Mouse (Mus musculus) cerebellum, adult 8-10 months (tissue): Measurements from ENCODE around the gene Iars.

ENCODE experiments used
- DNase-seq: peaks from one replicate; pipeline ENCODE4 v3.0.0; 2022

Iars gene

DNA sequence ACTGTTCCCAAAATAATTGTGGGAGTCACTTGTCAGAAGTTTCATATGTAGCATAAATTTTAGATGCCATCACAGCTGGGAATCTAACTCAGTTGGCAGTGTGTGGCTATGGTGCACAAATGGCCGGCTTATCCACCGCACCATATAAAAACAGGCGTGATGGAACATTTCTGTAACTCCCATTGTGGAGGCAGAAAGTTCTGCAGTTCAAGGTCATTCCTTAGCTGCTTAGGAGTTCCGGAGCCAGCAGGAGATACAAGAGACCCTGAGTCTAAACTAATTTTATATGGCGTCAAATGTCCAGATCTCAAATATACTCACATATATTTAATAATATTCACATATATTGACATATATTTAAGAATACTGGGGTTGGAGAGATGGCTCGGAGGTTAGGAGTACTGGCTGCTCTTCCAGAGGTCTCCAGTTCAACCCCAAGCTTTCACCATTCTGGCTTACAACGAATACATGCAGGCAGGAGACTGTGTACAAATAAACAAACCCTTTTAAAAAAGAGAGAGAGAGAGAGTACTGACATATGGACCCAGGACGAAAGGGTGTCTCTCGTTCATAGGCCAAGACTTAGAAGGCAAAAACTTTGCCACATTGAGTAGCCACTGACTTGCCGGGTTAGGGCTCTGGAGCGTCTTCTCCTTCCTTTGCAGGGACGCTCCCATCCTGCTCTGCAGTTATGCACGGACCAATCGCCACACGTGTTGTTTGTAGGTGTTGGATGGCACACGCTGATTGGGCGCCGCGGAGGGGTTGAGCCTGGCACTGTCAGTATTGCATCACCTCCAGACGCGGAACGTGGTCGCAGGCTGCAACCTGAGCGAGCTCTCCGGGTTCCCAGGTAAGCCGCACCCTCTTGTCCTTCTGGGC, at the start of gene Iars:
Iars (plus strand) TSS at position 750 of the 882 bp plus-strand sequence.
- DNase-seq = peak; percentile 99

DNA sequence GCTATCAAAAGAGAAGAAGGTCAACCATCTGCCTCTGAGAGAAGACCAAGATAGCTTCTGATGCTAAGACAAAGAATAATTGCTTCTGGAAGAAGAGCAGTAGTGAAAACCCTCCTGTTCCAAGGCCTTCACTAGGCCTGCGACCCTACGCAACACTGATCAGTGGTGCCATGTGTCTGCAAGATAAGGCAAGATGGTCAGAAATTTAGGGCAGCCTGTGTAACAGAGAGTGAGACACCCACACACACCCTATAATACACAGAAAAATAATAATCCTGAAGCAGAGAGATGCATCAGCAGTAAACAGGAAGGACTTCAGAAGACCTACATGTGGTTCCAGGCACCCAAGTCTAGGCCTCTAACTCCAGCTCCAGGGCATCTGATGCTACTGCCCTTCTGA, 41.9 kb upstream of the Iars start:
- no peak for DNase-seq

DNA sequence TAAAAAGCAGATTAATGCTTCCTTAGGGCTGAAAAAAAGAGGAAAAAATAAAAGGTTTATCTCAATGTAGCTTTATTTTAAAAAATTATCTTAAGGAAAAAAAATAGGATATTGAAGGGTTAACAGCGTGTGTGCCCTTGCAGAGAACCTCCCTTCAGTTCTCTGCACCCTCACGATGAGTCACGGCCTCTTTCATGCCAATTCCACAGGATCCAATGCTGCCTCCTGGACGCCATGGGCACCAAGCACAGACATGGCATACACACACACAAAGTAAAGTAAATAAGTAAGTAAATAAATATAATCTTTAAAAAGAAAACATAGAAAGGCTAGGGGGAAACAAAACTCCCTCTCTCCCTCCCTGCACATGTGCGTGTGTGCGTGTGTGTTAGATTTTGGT, 39.2 kb upstream of the Iars start:
- no peak for DNase-seq

DNA sequence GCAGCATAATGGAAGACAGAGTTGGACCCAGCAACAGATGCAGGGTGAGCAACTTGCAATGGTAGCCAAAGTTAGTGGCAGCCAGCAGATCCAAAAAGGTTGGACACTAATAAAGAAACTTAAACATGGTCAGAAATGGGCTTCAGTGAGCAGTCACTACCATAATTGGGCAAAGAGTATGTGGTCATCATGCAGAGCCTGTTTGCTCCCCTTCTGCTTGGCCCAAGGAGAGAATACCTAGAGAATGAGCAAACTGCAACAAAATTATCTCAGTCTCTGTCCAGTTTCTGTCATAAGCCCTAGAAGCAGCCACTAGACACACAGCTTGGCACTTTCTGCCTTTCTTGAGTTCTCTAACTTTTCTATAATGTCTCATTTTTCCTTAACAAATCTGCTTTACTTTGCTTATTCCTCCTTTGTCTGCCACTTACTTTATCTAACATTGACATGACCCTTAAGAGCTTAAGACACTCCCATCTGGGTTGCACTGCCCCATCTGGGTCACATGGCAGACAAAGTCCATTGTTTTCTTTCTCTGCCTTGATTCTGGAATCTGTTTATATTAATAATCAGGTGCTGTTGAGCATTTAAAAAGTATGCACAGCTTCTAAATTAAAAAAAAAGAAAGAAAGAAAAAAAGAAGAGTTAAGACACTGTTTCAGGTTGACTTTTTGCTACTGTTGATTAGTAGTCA, 38.1 kb upstream of the Iars start:
- no peak for DNase-seq

DNA sequence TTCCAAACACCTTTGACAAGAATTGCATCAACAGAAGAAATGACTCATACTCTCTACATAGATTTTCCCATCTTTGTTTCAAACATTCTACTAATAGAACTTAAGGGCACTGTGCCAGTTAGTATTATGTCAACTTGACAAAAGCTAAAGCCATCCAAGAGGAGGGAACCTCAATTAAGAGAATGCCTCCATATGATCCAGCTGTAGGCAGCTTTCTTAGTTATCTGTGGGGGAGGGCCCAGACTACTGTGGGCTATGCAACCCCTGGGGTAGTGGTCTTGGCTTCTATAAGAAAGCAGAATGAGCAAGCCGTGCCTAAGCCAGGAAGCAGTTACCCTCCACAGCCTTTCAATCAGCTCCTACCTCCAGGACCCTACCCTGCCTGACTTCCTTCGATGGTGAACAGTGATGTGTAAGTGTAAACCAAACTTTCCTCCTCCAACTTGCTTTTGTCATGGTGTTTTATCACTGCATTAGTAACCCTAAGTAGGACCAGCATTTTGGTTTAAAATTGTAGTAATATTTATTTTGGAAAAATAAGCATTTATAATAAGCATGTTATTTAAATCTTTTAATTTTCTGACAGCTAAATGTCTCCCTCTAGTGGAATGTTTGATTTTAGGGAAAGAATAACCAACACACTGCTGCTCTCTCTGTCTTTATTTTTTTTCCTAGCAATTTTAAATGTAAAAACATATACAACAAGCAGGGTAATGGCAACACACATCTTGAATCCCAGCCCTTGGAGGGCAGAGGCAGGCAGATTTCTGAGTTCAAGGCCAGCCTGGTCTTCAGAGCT, 37.0 kb upstream of the Iars start:
- DNase-seq = no peak

DNA sequence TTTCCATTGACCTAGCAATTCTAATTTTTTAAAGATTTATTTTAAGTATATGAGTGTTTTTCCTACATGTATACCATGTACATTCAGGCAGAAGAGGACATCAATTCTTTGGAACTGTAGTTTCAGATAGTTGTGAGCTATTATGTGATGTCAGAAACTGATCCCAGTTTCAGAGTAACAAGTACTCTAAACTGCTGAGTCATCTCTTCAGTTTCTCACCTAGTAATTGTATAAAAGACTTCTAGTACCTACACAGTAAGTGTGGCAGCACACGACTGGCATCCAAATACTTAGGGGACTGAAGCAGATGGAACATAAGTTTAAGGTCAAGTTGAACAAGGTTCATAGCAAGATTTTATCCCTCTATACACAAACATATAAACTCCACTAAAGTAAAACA, 35.9 kb upstream of the Iars start:
- no peak for DNase-seq

DNA sequence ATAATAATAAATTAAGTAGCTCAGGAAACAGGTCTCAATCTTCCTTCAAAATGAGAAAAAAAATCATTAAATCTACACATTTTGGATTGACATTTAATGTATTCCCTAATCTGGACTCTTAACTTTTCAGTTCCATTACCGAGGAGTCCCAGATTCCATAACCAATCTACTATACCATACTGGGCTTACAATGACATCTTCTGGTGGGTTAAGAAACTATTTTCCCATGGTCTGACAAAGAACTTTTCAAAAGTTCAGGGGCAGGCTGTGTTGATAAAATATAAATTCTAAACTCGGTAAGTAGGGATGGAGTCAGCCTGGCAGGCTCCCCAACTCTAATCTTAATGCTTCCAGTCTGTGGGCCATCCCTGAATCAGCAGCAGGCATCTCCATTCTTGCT, 30.8 kb upstream of the Iars start:
- no peak for DNase-seq

DNA sequence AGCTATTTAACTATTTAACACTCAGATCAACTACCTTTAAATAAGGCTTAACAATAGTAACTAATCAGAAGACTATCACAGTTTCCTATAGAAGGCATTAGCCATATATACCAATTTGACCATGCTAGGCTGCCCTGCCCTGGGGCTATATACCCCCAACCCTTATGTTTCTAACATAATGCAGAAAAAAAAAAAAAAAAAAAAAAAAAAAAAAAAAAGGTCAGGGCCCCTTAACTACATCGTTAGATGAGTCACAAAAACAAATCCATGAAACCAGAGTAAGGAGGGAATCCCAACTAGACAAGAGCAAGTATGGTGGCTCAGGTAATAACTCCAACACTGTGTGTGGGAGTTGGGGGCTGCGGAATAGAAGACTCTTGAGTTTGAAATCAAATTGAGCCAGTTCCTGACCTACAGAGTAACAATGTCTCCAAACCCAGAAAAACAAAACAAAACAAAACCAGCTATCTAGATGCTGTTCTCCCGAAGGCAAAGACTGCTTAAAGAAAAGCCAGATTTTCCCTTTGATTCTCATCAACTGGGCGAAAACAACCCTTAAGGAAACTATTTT, 30.0 kb upstream of the Iars start:
- no peak for DNase-seq

DNA sequence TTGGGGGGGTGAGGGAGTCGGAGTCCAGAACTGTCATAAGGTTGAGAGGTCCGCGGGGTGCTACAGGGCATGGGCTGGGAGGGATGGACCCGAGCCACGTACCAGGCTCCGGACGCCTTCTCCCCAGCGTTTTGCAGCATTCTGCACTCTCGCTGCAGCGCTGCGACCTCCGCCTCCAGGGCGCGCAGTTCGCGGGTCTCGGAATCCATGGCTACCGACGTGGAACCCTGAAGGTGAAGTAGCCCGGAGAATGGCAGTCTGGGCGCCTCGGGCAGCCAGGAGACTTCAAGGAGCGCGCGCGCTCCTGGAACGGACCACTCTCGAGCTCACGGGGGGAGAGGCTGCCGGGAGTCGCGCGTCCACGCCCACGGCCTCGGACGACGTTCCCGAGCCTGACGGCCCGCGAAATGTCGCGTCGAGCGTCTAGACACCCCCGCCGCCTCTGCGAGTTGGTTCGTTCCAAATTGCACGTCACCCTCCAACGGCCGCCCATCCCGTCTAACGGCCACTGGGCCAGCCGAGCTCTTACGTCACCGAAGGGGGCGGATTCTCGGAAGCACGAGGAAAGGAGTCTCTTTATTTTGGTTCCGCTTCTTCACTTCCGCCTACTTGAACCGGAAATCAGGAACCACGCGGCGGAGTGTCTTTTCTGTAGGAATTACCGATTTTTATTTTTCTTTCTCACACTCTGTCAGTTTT, 29.3 kb upstream of the Iars start, which contains the start of the genes Cenpp and Nol8:
Cenpp (minus strand) TSS at position 305 of the 699 bp plus-strand sequence.
Nol8 (plus strand) TSS at position 598 of the 699 bp plus-strand sequence.
- peak; percentile 100 for DNase-seq

DNA sequence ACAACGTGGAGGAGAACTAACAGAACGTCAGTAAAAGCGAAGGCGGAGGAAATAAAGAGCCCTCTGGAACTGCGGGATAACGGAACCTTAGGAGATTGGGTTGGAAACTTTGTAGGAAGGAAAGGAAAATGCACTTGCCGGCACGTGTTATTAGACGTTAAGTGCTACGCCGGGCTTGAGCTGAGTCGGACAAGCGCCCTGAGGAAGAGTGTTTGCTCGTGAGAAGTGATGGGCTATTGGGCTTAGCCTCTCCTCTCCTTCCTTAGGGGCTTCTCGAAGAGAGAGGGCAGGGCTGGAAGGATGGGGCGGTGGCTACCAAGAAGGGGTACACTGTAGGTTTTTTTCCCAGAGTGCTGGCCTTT, 28.7 kb upstream of the Iars start:
- DNase-seq = no peak

DNA sequence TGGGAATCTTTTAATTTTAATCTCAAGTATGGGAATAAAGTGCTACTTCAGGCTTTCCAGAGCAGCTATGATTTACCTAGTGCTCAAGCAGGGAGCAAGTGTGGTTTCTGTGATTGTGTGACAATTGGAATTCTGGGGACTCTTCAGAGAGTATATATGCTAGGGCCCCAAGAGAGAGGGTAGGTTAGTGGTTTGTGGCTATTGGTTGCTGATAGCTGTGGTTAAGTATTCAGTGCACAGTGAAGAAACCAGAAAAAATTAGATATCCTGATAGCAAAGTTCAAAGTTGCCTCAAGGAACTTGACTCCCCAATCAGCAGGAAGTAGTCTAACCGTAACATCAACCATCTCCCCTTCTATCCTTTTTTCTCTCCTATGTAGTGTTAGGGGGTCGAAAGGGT, 4.1 kb upstream of the Iars start:
- no peak for DNase-seq

DNA sequence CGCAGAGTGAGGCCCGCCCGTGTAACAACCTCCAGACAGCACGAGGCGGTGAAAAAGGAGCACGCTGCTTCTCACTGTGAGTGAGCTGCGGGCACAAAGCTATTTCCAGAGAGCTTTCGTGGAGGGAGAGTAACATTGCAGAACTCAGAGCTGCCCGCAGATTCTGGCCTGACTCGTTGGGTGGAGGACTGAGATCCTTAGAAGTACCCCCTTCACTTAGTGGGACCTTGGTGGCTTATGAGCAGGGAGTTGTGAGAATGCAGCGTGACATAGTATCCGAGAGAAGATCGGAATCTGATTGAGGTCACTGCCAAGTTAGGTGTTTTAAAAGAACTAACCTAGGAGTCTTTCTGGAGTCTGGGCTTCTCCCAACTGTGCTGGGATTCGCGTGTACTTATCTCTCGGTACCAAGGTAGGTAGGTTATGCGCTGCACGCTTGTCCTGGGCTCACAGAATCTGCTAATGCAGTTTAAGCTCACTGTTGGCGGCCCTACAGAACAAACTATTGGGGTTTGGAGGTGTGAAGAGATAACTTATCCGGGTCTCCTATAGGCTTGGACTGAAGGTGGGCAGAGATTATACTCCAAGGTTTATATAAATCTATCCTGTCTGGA, 440 bp downstream of the Iars start:
- no peak for DNase-seq

DNA sequence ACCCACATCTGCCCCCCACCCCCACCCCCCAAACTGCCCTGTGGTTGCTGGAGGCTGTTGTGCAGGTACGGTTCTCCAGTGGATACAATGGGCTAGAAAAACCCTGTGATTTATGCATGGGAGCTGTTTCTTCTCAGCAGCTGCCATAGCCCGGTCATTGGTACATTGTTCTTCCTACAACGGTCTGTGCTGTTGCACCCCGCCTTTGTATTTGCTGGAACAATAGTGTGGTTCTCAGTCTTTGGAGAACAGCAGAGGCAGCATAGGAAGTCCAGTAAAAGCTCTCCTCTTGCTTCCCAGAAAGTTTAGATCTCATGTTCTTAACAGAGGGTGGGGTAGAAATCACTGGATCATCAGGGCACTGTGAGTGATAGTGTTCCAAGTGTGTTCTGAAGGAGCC, 2.4 kb downstream of the Iars start:
- DNase-seq = no peak

DNA sequence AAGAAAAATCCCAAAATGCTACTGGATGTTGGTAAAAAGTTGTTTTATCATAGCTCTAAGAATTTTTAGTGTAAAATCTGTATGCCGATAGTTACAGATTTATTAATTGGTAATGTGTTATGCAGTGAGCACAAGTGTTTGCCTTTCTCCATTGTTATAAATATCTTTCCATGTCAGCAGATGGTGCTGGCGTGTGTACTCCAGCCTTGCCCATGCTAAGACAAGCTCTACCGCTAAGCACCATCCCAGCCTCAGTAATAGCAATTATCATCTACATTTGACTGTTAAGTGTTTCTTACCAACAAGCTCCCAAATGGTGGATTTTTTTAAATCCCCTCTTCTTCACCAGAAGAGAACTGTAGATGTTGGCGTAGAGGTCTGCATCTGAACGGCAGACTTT, 9.2 kb downstream of the Iars start:
- DNase-seq = no peak

DNA sequence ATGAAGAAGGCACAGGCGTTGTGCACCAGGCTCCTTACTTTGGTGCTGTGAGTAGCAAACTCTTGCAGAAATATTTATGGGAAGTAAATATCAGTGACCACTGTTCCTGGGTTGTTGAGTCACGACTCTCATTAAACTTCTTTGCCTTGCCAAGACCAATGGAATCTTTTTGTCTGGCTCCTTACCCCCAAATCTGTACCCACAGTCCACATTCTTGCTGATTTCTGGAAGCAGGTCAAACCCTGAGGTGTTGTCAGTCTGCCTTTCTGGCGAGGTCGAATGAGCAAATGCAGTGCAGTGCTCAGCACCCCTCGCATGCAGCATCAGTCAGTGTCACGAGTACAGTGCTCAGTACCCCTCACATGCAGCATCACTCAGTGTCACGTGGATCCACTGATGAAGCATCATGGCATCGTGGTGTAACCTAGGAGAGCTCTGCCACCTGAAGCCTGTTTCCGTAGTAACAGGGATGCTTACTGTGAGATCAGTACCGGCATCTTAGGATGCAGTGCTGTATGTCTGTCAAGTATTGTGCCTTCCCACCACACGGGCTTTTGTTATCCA, 21.4 kb downstream of the Iars start:
- DNase-seq = no peak

DNA sequence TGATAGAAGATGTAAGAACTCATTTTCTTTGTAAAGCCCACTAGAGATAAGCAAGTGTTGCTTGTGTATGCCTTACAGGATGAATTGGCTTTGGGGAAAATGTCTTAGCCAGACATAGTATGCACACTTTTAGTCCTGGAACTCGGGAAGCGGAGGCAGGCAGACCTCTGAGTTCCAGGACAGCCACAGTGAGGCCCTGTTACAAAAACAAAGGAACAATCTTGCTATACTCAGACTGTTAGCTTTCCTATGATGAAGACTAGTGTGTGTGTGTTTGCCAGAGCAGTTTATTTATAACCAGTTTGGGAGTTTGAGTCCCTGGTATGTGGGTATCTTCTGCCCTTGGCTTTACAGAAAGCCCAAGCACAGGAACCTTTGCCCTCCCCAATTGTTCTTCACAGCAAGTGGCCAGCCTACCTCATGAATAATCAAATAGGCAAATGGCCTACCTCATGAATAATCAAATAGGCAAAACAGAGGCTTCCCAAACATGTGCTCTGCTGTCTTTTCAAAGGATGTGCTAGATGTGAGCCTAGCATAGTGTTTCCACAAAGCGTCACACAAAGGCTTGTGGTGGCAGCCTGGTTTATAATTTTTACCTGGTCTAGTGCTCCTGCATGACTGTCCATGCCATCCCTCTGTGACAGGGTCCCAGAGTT, 24.3 kb downstream of the Iars start:
- DNase-seq = no peak

DNA sequence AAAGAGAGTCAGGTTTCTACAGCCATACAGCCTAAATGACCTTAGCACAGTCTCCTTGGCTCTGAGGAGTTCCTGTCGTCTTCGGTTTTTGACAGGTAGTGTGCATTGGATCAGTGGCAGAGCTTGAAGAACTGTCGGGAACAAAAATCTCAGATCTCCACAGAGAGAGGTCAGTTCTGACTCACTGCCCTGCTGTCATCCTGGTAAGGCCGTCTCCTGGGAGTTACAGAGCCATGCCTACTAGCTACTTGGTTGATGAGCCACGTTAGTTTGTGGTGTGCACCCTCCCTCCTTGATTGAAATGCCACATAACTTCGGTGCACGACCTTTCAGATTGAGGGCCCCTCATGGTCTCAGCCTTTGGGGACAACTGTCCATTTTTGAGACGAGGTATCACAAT, 26.4 kb downstream of the Iars start:
- DNase-seq = no peak

DNA sequence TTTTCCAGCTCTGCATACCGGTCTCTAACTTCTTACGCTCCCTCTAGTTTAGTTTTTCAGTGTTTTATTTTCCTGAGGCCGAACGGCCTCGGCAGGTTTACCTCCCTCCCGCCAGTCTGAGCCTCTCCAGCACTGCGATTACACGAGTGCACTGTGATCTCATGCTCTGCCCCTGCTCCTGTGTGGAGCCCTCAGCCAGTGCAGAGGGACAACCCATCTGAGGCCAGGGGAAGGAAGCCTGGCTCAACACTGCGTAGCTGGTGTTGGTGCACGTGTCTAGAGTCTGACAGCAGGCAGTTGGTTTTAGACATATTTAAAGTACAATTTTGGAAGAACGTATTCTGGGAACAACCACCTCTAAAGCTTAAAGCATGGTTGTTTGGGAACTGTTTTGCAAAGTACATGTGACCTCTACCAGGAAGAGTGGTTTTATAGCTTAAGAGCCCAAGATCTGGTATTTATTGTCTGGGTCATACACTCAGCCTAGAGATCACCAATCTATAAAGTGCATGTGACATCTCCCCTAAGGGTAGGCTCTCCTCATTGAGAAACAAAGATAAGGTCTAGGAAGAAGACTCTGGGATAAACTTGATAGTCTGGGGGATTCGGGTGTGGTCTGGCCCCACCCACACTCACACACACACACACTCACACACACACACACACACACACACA, 30.3 kb downstream of the Iars start:
- no peak for DNase-seq

DNA sequence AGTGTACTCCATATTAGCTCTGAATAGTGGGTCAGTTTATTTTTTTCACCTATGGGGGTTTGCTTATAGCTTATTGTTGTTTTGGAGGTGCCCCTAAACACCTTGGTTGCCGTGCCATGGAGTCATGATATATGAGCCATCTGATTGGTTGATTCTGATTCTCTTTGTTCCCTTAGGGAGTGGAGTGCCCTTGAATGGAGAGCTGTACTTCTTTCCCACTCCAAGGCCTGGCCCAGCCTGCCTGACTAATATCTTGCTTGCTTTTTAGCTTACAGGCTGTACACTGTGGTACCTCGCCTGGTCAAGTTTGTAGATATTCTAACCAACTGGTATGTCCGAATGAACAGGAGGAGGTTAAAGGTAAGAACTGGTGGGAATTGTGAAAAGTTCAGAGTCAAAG, 37.4 kb downstream of the Iars start:
- no peak for DNase-seq

DNA sequence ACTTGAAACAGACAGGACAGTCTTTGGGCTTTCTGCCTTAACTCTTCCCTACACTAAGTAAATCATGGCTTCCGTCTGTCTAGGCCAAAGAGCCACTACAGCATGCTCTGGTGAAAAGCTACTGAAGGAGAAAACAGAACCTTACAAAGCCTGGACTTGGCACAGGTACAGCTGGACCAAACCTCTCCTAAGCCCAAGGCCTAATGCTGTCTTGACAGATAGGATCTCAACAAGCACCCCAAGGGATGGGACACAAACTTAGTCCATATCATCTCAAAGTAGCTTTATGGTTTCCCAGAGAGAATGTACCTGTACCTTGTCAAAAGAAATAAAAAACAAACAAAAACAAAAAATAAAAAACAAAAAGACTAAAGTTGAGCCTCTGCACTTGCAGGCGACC, 54.5 kb downstream of the Iars start:
- no peak for DNase-seq

DNA sequence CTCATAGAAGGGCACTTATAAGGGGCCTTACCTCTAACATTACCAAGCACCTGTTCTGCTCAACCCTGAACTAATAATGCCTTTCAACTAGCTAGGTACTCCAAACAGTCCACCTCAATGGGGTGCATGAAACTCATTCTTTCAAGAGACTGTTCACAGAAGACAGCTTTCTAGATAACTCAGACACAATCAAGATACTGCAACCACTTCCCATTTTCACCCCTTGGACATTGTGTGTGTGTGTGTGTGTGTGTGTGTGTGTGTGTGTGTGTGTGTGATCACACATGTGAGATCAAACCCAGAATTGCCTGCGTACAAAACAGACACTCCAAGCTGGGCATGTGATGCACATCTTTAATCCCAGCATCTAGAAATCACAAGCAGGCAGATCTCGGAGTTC, 56.1 kb downstream of the Iars start:
- DNase-seq = no peak
